ENCODE assay signal across 20 mouse cellular contexts in the genomic region with DNA sequence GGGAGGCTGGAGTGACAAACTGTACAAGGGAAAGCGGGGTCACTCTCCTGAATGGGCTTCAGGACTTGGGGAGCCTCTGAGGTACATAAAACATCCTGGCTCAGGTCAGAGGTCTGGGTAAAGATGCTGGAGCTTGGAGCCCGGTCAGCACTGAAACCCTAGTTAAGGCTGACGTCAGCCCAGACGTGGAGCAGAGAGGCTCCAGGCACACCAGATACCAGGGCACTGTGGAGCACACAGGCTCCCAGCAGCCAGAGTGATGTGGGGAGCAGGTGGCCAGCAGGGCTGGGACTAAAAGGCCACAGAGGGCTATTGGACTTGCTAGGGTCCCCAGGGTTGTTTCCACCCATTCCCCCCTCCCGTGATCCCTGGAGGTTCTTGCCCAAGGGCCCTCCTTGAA. TPM values are rescaled to one million over a fixed set of nuclear protein-coding genes. Genes with fewer than 3 reads are reported as not detected.
"Had no signal": no experiment of that assay in that cellular context is flagged by ENCODE, and none has a peak within 500 bp of the region (broad histone marks: within the 10 kb centered on the region; RNA-seq: fewer than 3 reads in every experiment).

No protein-coding gene starts in this region.

- DNase-seq: kidney, adult 18-20 months; kidney, postnatal 10 days; kidney, postnatal 4 days; left cerebral cortex, postnatal 4 days; liver; liver, embryonic 13.5 days; liver, postnatal 0 days; lung, postnatal 14 days; midbrain, embryonic 14.5 days; retina, postnatal 1 day; thymus, adult 2 months; thymus, postnatal 36 days had no signal

- H3K4me1 ChIP-seq: lung, embryonic 15.5 days; stomach, embryonic 15.5 days had no signal

- H3K9ac ChIP-seq: liver, embryonic 13.5 days; liver, postnatal 0 days; lung, embryonic 15.5 days; stomach, embryonic 15.5 days had no signal

- H3K9me3 ChIP-seq: liver, embryonic 13.5 days; lung, embryonic 15.5 days; megakaryocyte, embryonic 14.5 days; stomach, embryonic 15.5 days had no signal

- H3K27ac ChIP-seq: layer of hippocampus, adult 2 months; liver, embryonic 13.5 days; lung, embryonic 15.5 days; macrophage; stomach, embryonic 15.5 days had no signal

- H3K4me3 ChIP-seq: layer of hippocampus, adult 2 months; liver, embryonic 13.5 days; lung, embryonic 15.5 days; megakaryocyte, embryonic 14.5 days; stomach, embryonic 15.5 days had no signal

- H3K27me3 ChIP-seq: liver, embryonic 13.5 days; lung, embryonic 15.5 days; stomach, embryonic 15.5 days had no signal

- ATAC-seq: liver, postnatal 0 days had no signal

- H3K4me2 ChIP-seq: liver, embryonic 13.5 days; lung, embryonic 15.5 days; stomach, embryonic 15.5 days had no signal

RNA-seq across cellular contexts. Expression of a gene that starts 32.0 kb away (rescaled TPM):
- total RNA-seq: monocyte, adult 5-6 weeks; neutrophil, adult 5-6 weeks had no signal
- polyA plus RNA-seq: lung, embryonic 15.5 days; macrophage; midbrain, embryonic 14.5 days; testis, adult 2 months had no signal
